Mouse (Mus musculus): ENCODE results near the gene Piwil1. TPM values are rescaled to one million over a fixed set of nuclear protein-coding genes. Genes with fewer than 3 reads are reported as not detected.

Gene Piwil1
- polyA plus RNA-seq, 1 experiment from 2014 or later = 0.05 TPM

GRCm38 (mm10) chr5:128681456-128681855 lies 20.9 kb upstream of the Piwil1 start:
- H3K27me3 ChIP-seq (ENCODE audit: insufficient read depth, low read length) = no peaks in the 10 kb centered on the region
- H3K27ac ChIP-seq (ENCODE audit: low read length) = no peak overlapping the region
- H3K4me3 ChIP-seq (ENCODE audit: low read length) = no peak overlapping the region
- H3K4me1 ChIP-seq (ENCODE audit: insufficient read depth, low read length) = peaks cover 3% of the 10 kb centered on the region; the same call in 1 of the 2 replicates
- ATAC-seq (ENCODE audit: low FRiP score, low TSS enrichment) = no peak
- H3K9me3 ChIP-seq (ENCODE audit: low read length) = peaks cover 7% of the 10 kb centered on the region
- WGBS = 46% methylated on average over 5 of the region's 5 CpGs
- no peak overlapping the region for H3K9ac ChIP-seq (replicated peaks; ENCODE audit: low read length)
- no peak overlapping the region for H3K4me2 ChIP-seq (replicated peaks; ENCODE audit: low read depth, low read length)
- no peaks in the 10 kb centered on the region for H3K36me3 ChIP-seq (ENCODE audit: insufficient read depth, low read length)

GRCm38 (mm10) chr5:128684192-128684591 lies 18.1 kb upstream of the Piwil1 start:
- H3K9ac ChIP-seq (replicated peaks; ENCODE audit: low read length) = no peak overlapping the region
- no peaks in the 10 kb centered on the region for H3K27me3 ChIP-seq (ENCODE audit: insufficient read depth, low read length)
- H3K36me3 ChIP-seq (ENCODE audit: insufficient read depth, low read length) = no peaks in the 10 kb centered on the region
- H3K9me3 ChIP-seq (ENCODE audit: low read length) = peaks cover 18% of the 10 kb centered on the region
- ATAC-seq (ENCODE audit: low FRiP score, low TSS enrichment) = peak; percentile 62
- 0 out of 2 replicates have a peak overlapping the region, but pooled peaks have one; percentile 4 for H3K4me3 ChIP-seq (ENCODE audit: low read length)
- H3K4me1 ChIP-seq (ENCODE audit: insufficient read depth, low read length) = peaks cover 3% of the 10 kb centered on the region; the same call in 1 of the 2 replicates
- WGBS = 9% methylated on average over 10 of the region's 10 CpGs
- H3K27ac ChIP-seq (ENCODE audit: low read length) = peak overlapping the region; percentile 41; the same call in 1 of the 2 replicates
- peak overlapping the region; percentile 49 for H3K4me2 ChIP-seq (replicated peaks; ENCODE audit: low read depth, low read length)

DNA sequence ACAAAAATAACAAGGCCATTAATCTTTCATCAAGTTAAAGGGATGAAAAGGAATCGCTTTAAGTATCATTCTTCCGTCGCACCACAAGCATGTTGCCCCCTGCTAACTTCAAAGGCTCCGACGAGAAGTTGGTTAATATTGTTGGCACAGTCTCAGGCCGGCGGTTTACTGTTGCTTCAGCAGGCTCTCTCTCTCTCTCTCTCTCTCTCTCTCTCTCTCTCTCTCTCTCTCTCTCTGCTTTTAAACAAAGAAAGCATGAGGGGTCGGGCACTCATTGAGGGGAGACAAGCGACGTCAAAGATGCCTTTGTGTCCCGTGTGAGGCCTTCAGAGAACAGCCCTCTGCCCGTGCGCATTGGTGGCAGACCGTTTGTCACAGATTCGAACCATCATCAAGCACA lies 17.7 kb upstream of the Piwil1 start:
- WGBS = 11% methylated on average over 15 of the region's 15 CpGs
- ATAC-seq (ENCODE audit: low FRiP score, low TSS enrichment) = peak; percentile 72

GRCm38 (mm10) chr5:128687139-128687538 lies 15.2 kb upstream of the Piwil1 start:
- Histone ChIP-seq H3K9ac (replicated peaks; ENCODE audit: low read length) (no peak overlapping the region), H3K4me1 (ENCODE audit: insufficient read depth, low read length) (peaks cover 3% of the 10 kb centered on the region; the same call in 1 of the 2 replicates), H3K36me3 (ENCODE audit: insufficient read depth, low read length) (no peaks in the 10 kb centered on the region), H3K4me3 (ENCODE audit: low read length) (no peak overlapping the region), H3K9me3 (ENCODE audit: low read length) (peaks cover 18% of the 10 kb centered on the region), H3K27ac (ENCODE audit: low read length) (no peak overlapping the region), H3K27me3 (ENCODE audit: insufficient read depth, low read length) (no peaks in the 10 kb centered on the region), H3K4me2 (replicated peaks; ENCODE audit: low read depth, low read length) (no peak overlapping the region)
- 83% methylated on average over 5 of the region's 5 CpGs for WGBS
- ATAC-seq (ENCODE audit: low FRiP score, low TSS enrichment) = no peak

More for the DNA sequence above, 17.7 kb upstream of the Piwil1 start:
- H3K36me3 ChIP-seq (ENCODE audit: insufficient read depth, low read length) = no peaks in the 10 kb centered on the region
- H3K4me2 ChIP-seq (replicated peaks; ENCODE audit: low read depth, low read length) = peak overlapping the region; percentile 49
- H3K4me1 ChIP-seq (ENCODE audit: insufficient read depth, low read length) = peaks cover 3% of the 10 kb centered on the region; the same call in 1 of the 2 replicates
- H3K27me3 ChIP-seq (ENCODE audit: insufficient read depth, low read length) = no peaks in the 10 kb centered on the region
- H3K27ac ChIP-seq (ENCODE audit: low read length) = no peak overlapping the region
- no peak overlapping the region for H3K9ac ChIP-seq (replicated peaks; ENCODE audit: low read length)
- H3K9me3 ChIP-seq (ENCODE audit: low read length) = peaks cover 18% of the 10 kb centered on the region
- no peak overlapping the region for H3K4me3 ChIP-seq (ENCODE audit: low read length)

GRCm38 (mm10) chr5:128694107-128694506 lies 8.2 kb upstream of the Piwil1 start:
- H3K27ac ChIP-seq (ENCODE audit: low read length) = no peak overlapping the region
- H3K4me1 ChIP-seq (ENCODE audit: insufficient read depth, low read length) = no peaks in the 10 kb centered on the region
- no peaks in the 10 kb centered on the region for H3K36me3 ChIP-seq (ENCODE audit: insufficient read depth, low read length)
- no peak overlapping the region for H3K9ac ChIP-seq (replicated peaks; ENCODE audit: low read length)
- WGBS = 68% methylated on average over 6 of the region's 6 CpGs
- peaks cover 8% of the 10 kb centered on the region for H3K27me3 ChIP-seq (ENCODE audit: insufficient read depth, low read length)
- no peak for ATAC-seq (ENCODE audit: low FRiP score, low TSS enrichment)
- no peak overlapping the region for H3K4me2 ChIP-seq (replicated peaks; ENCODE audit: low read depth, low read length)
- no peaks in the 10 kb centered on the region for H3K9me3 ChIP-seq (ENCODE audit: low read length)
- H3K4me3 ChIP-seq (ENCODE audit: low read length) = no peak overlapping the region

- no peaks in the 10 kb centered on the region for H3K36me3 ChIP-seq (ENCODE audit: insufficient read depth, low read length)
- H3K4me2 ChIP-seq (replicated peaks; ENCODE audit: low read depth, low read length) = no peak overlapping the region
- no peak overlapping the region for H3K4me3 ChIP-seq (ENCODE audit: low read length)
- no peak overlapping the region for H3K27ac ChIP-seq (ENCODE audit: low read length)
- no peak for ATAC-seq (ENCODE audit: low FRiP score, low TSS enrichment)
- H3K27me3 ChIP-seq (ENCODE audit: insufficient read depth, low read length) = peaks cover 8% of the 10 kb centered on the region
- WGBS = 68% methylated on average over 18 of the region's 18 CpGs
- no peak overlapping the region for H3K9ac ChIP-seq (replicated peaks; ENCODE audit: low read length)
- no peaks in the 10 kb centered on the region for H3K9me3 ChIP-seq (ENCODE audit: low read length)
- H3K4me1 ChIP-seq (ENCODE audit: insufficient read depth, low read length) = no peaks in the 10 kb centered on the region
Observed at GRCm38 (mm10) chr5:128694611-128695325, 7.6 kb upstream of the Piwil1 start.

DNA sequence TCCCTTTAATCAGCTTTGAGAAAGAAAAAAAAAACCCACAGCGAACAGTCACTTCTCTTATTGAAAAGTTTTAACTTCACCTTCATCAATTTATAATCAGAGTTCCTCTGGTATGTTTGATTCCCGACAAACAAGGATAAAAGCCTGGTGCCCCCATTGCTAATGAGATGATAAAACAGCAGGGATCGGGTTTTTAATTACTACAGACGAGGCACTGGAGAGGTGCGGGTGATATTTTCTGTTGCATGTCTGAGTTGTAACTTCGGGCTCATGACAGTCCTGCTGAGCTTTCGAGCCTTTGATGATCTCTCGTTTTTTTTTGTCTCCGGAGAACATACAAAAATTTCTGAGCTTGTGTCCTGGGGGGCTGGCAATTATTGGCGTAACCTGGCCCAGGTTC lies 5.5 kb upstream of the Piwil1 start:
- no peaks in the 10 kb centered on the region for H3K9me3 ChIP-seq (ENCODE audit: low read length)
- no peaks in the 10 kb centered on the region for H3K4me1 ChIP-seq (ENCODE audit: insufficient read depth, low read length)
- H3K27me3 ChIP-seq (ENCODE audit: insufficient read depth, low read length) = peaks cover 8% of the 10 kb centered on the region
- no peak for ATAC-seq (ENCODE audit: low FRiP score, low TSS enrichment)
- no peak overlapping the region for H3K9ac ChIP-seq (replicated peaks; ENCODE audit: low read length)
- WGBS = 27% methylated on average over 10 of the region's 10 CpGs
- H3K4me2 ChIP-seq (replicated peaks; ENCODE audit: low read depth, low read length) = peak overlapping the region; percentile 23
- peak overlapping the region; percentile 15; the same call in 1 of the 2 replicates for H3K4me3 ChIP-seq (ENCODE audit: low read length)
- H3K27ac ChIP-seq (ENCODE audit: low read length) = no peak overlapping the region
- no peaks in the 10 kb centered on the region for H3K36me3 ChIP-seq (ENCODE audit: insufficient read depth, low read length)

GRCm38 (mm10) chr5:128700716-128701115 lies 1.6 kb upstream of the Piwil1 start:
- ATAC-seq (ENCODE audit: low FRiP score, low TSS enrichment) = no peak
- Histone ChIP-seq H3K9me3 (ENCODE audit: low read length) (no peaks in the 10 kb centered on the region), H3K9ac (replicated peaks; ENCODE audit: low read length) (no peak overlapping the region), H3K36me3 (ENCODE audit: insufficient read depth, low read length) (no peaks in the 10 kb centered on the region), H3K4me3 (ENCODE audit: low read length) (no peak overlapping the region), H3K4me1 (ENCODE audit: insufficient read depth, low read length) (no peaks in the 10 kb centered on the region; the same call in 1 of the 2 replicates), H3K4me2 (replicated peaks; ENCODE audit: low read depth, low read length) (no peak overlapping the region), H3K27ac (ENCODE audit: low read length) (no peak overlapping the region), H3K27me3 (ENCODE audit: insufficient read depth, low read length) (peaks cover 7% of the 10 kb centered on the region)
- WGBS = 59% methylated on average over 11 of the region's 11 CpGs

GRCm38 (mm10) chr5:128703688-128704087 lies 1.4 kb downstream of the Piwil1 start:
- no peak for ATAC-seq (ENCODE audit: low FRiP score, low TSS enrichment)
- H3K4me2 ChIP-seq (replicated peaks; ENCODE audit: low read depth, low read length) = peak overlapping the region; percentile 31

More at GRCm38 (mm10) chr5:128703688-128704087, 1.4 kb downstream of the Piwil1 start:
- Histone ChIP-seq H3K4me3 (ENCODE audit: low read length) (no peak overlapping the region), H3K27me3 (ENCODE audit: insufficient read depth, low read length) (no peaks in the 10 kb centered on the region), H3K27ac (ENCODE audit: low read length) (no peak overlapping the region), H3K9me3 (ENCODE audit: low read length) (peaks cover 8% of the 10 kb centered on the region; the same call in 1 of the 2 replicates), H3K9ac (replicated peaks; ENCODE audit: low read length) (no peak overlapping the region), H3K4me1 (ENCODE audit: insufficient read depth, low read length) (no peaks in the 10 kb centered on the region; the same call in 1 of the 2 replicates), H3K36me3 (ENCODE audit: insufficient read depth, low read length) (no peaks in the 10 kb centered on the region)
- 25% methylated on average over 10 of the region's 10 CpGs for WGBS
